Mouse (Mus musculus) bone marrow, adult 2 months (tissue): Measurements from ENCODE around the gene Rbm34.

Experiments
- CTCF ChIP-seq: fragments of 200-500 bp; IDR thresholded peaks from 2 replicates; pipeline ENCODE4 v1.5.1; 2011; ENCODE audit warnings: low read length, control low read depth; ENCODE audit not compliant: control insufficient read depth, insufficient read depth
- POLR2A ChIP-seq: fragments of 200-500 bp; IDR thresholded peaks from 2 replicates; pipeline ENCODE4 v1.6.1; 2011; ENCODE audit warnings: low read depth, mild to moderate bottlenecking, control low read depth, low read length, borderline replicate concordance; ENCODE audit not compliant: control insufficient read depth

DNA sequence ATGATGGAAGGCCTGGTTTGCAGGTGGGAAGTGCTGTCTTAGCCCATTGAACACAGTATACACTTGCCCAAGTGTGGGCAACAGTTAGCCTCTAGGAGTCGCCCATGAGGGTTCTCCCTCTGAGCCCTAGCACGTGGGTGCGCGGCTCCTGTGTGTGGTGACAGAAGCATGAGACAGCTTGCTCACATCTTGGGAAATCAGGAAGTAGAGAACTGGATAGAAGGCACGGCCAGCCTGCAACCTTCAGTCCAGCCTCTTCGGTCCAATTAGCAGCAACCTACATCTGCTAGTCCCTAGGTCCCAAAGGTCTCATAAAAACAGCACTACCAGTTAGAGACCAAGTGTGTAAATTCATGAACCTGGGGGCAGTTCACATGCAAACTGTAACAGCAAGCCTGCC, 62.1 kb downstream of the Rbm34 start:
- TF ChIP-seq CTCF, result peak; percentile 46; the same call in 1 of the 2 replicates
- no peak for TF ChIP-seq POLR2A
